Mouse (Mus musculus) CD4-positive helper T cell, adult 2 months (primary cell): Measurements from ENCODE around the gene Slc2a9.
"Not testable (repeated sequence)": the region's sequence is repeated elsewhere in the genome, so short reads cannot be mapped to it uniquely, and the experiment has no call there.

Experiments used
- DNase-seq: peaks from one replicate; pipeline ENCODE4 v3.0.0-alpha.2; 2012; ENCODE audit warnings: low read depth, missing footprints, low spot score

Gene Slc2a9

GRCm38 (mm10) chr5:38504116-38504515 lies 1.2 kb upstream of the Slc2a9 start:
- no peak for DNase-seq

DNA sequence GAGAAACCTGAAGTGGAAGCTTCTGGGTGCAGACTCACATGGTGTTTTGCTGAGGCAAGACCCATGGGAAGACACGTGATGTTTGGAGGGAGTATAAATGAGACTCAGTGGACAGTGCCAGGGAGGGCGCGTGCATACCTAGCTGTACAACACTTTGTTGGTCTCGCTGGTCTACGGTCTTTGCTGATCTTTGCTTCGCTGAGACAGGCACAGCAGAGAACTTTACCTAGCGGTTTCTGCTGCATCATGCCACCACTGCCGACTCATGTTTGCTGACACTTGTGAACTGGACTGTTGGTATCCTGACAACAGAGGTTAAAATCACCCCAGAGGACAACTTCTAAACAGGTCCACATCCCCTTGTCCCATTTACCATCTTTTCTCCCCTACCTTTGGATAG lies 2.9 kb downstream of the Slc2a9 start:
- no peak for DNase-seq

DNA sequence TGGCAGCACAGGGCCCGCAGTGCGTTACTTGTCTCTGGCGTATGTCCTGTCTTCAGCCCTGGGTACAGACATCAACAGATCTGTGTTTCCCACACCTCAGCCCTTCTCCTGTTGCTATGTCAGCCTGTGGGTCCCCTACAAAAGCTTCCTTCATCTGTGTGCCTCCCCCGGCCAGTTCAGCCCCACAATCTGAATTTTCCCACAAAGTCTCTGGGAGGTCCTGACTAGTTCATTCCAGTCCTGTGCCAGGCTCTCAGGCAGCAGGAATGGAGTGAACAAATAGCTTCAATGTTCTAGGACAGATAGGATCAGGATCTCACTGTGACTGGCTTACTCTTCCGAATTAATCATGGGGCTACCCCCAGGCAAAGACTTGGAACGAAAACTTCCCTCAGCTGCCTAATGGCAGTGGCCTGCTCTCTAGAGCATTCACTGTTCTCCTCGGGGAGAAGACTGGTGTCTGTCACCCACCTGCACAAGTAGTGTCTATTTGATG lies 3.6 kb downstream of the Slc2a9 start:
- DNase-seq = no peak

- DNase-seq = no peak
These were observed 4.5 kb downstream of the Slc2a9 start for GRCm38 (mm10) chr5:38498479-38498878.

- no peak for DNase-seq
These were observed 6.4 kb downstream of the Slc2a9 start for GRCm38 (mm10) chr5:38496491-38497057.

- DNase-seq = peak; percentile 34
These were observed 9.1 kb downstream of the Slc2a9 start for GRCm38 (mm10) chr5:38493890-38494289.

DNA sequence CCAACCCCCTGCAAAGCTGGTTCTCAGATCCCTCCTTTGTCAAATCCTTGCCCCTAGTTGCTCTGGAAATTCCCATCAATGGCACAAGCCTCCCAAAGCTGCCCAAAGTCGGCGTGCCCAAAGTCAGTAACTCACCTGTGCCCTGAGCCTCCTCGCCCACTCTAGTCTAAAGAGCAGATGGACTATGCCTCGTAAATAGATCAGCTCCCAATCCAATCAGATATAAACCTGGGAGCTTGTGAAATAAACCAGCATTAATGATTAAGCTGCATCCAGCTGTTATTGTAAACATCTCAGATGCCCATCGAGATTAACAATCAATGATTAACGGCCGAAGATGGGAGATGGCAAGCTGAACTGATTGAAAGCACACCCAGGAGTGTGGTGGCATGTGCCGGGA lies 11.2 kb downstream of the Slc2a9 start:
- DNase-seq = no peak

DNA sequence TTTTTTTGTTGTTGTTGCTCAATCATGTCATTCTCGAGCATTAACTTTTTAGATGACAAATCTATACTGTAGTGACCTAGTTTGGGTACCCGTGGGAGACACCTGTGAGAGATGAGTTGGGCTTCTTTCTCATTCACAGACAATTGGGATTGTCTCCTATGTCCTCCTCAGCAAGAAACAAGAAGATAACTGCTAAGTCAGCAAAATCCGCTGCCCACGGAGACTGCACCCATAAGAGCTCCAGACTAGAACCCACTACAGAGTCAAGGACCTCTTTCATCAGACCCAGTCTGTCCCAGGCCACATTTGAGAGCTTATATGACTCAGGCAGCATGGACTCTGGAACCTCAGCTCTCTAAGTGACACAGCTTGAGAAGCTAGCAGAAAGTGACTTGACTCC lies 13.2 kb downstream of the Slc2a9 start:
- DNase-seq = no peak

DNA sequence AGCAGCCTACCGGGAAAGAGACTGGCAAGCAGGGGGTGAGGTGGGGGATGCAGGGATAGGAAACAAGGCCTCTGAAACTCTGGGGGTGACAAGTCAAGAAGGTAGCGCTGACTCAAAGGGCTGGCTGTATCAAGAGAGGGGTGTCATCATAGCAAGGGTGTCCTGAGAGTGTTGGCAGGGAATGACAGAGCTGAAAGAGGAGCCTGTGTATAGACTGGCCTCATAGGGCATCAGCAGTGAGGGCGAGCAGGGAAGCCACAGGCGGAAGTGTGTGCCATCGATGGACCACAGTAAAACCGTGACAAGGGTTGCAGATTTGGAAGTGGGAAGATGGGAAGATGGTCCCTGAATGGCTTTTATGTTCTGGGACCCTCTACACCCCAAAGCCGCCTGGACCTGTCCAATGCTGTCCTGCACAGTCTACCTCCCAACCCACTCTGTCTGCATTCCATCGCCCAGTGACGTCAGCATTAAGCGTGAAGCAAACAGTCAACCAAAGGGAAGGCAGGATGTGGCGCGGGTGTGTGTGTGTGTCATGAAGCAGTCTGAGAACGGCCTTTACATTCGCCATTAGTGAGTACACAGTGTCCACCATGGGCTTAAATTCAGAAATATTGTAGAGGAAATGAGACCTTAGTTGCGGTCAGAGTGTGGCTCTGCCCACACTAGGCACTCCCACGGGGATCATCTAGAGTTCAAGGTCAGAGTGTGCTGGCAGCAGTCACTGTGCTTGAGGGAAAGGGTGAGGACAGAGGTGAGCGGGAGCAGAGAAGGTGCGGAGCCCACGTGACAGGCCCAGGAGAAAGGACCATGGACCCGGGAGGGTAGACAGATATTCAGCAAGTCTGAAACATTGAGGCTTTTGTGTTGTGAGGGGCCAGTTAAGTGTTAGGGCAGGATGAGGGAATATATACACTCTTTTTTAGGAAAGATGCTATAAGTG lies 14.0 kb downstream of the Slc2a9 start:
- DNase-seq = no peak

- no peak for DNase-seq
These were observed 14.9 kb downstream of the Slc2a9 start for GRCm38 (mm10) chr5:38488026-38488425.

DNA sequence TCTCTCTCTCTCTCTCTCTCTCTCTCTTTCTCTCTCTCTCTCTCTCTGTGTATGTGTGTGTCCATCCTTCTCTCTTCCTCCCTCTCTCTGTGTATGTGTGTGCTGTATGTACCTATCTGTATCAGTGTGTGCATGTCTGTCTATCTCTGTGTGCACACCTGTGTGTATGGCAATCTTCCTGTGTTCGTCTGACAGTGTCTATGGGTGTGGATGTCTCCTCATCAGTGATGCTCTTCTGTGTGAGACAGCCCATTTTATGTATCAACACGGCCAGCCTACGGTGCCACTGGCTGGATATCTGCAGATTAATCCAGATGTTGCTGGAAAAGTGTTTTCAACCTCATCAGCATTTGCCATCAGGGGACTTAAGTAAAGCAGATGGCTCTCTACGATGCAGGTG lies 15.7 kb downstream of the Slc2a9 start:
- DNase-seq = no peak

DNA sequence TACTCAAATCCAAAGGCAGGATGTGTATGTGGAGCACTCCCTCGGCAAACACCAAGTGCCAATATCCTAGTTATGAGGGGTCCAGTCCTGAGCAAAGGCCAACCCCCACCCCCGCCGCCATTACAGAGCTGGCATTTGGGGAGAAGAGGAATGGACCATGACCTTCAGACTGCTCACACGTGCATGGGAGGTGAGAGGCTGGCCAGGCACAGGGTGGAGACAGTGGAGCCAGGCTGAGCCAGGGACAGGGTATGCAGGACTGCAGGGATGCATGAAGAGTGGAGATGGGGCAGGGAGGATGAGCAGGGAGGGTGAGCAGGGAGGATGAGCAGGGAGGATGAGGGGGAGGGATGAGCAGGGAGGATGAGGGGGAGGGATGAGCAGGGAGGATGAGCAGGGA lies 17.0 kb downstream of the Slc2a9 start:
- no peak for DNase-seq

- no peak for DNase-seq
These were observed 19.3 kb downstream of the Slc2a9 start for GRCm38 (mm10) chr5:38483518-38484110.

DNA sequence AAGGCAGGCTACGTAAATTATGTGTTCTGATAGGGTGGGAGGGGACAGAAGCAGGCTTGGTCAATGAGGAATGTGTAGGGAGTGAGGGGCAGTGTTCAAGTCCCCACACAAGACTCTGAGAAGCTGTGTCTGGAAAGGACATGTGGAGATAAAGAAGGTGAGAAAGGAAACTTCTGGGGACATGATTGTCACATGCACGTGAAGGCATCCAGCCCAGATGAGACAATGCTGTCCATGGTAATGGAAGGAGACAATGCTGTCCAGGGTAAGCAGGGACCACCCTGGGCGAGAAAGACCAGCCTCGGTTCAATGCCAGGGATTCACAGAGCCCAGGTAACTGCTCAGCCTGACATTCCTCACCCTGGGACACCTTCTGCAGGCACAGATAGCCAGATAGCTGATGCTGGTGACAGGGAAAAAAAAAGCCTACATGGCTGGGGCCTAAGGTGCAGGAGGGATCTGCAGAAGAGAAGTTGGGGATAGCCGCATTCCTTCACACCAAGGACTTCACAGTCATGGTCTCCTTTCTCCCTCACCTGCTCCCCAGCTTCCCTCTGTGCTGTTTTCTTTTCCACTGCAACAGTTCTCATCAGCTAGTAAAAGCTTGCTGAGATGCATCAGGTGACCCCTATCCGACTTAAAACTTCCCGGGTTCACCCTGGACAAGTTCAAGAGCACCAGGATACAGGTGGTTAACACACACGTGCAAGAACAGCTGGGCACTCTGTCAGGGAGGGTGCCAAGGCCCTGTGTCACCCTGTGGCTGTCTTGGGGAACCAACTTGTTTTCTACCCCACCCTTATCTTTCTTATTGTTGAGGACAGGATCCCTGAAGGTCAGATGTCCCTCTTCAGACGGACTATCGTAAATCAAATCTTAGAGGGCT lies 21.9 kb downstream of the Slc2a9 start:
- DNase-seq = no peak

DNA sequence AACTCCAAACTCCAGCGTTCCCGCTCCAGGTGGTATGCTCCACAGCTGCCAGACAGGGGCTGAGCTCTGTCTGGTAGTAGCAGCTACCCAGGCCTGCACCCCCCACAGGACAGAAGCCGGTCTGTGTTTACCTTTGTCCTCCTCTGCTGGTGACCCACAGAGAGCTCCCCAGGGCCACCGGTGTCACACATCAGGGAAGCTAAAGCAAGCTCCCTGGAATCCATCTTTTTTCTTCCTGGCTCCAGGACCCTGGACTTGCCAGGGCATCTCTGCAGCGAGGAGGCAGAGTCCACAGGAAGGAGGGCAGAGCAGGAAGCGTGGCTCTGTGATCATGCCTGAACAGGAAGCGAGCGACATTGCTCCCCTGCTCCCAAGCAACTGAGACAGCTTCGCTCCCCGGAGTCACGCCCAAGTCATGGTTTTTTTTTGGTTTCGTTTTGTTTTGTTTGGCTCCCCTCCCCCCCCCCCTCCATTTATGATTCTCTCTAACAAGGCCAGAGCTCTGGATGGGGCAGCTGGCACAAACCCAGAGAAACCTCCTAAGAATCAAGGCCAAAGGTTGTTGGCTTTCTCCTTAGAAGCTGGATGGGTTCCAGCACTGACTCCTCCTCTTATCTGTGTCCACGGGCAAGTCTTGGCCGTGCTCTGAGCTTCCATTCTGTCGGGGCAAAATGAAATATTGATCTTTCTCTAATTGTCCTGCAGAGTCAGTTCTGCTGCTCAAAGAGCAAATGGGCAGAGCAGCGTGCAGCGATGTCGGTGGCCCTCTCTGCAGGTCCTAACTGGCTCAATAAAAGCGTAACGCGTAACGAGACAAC lies 22.8 kb downstream of the Slc2a9 start:
- DNase-seq = peak; percentile 84

- not testable (repeated sequence) for DNase-seq
These were observed 23.4 kb downstream of the Slc2a9 start for GRCm38 (mm10) chr5:38479545-38479907.

- DNase-seq = peak; percentile 33
These were observed 23.9 kb downstream of the Slc2a9 start for GRCm38 (mm10) chr5:38479027-38479426.

- DNase-seq = no peak
These were observed 25.1 kb downstream of the Slc2a9 start for GRCm38 (mm10) chr5:38477731-38478445.

DNA sequence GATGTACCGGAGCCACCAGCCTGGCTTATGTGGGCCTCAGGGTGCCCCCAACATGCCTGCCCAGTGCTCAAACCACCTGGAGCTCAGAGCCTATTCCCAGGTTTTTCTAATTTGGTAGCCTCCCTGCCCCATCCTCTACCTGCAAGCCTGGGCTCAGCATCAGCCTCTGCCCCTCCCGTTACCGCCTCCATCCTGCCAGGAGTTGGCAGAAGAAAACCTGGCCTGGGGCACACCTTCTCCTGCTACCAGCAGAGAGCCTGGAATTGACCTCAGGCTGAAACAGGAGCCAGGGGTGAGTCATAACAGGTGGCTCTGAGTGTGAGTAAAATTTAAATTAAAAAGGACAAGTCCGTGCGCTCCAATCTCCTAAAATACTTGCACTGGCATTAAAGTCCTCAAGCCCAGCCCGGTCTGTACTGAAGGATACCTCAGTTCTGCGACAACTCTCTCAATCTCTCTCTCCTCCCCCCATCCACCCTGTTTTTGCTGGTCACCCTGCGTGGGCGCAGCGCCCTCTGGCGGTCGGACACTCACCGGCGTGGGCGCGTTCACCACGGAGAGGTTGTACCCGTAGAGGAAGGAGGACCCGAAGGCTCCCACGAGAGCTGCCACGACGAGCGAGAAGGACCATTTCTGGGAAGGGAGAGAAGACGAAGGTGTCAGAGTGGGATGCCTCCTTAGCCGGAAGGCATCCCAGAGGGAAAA lies 25.9 kb downstream of the Slc2a9 start:
- no peak for DNase-seq
